Mouse (Mus musculus) left cerebral cortex, adult 2 months (tissue): ENCODE results near the gene Rps6kl1. TPM values are rescaled to one million over a fixed set of nuclear protein-coding genes. Genes with fewer than 3 reads are reported as not detected.
A peak's percentile ranks its signal among the peaks of the same experiment; 100 is the strongest.

Experiments
- DNase-seq, 2 experiments: peaks; one replicate each; pipeline ENCODE4 v3.0.0; 2021 to 2022; ENCODE audit warnings: low spot score in 2 of 2, mixed read lengths in 1 of 2; ENCODE audit errors: extremely low spot score in 1 of 2
- H3K27ac ChIP-seq: fragments of 200-600 bp; 2 replicates; pipeline ENCODE4 v1.8.1; 2022
- H3K4me3 ChIP-seq: fragments of 200-600 bp; 2 replicates; pipeline ENCODE4 v1.8.1; 2022
- CTCF ChIP-seq: fragments of 200-600 bp; IDR thresholded peaks from 2 replicates; pipeline ENCODE4 v1.8.1; 2022; ENCODE audit warnings: antibody characterized with exemption, mild to moderate bottlenecking, moderate library complexity
- intact Hi-C: fragments of 180-260 bp; cut with DNase I; formaldehyde crosslinking; loops from one replicate; pipeline ENCODE4 v1.15.1; 2025
- total RNA-seq, 2 experiments: library from RNA; stranded (reverse); gene quantifications; 2 replicates each; pipeline ENCODE4 v1.2.3; 2021

The Rps6kl1 gene
- total RNA-seq, 2 experiments from 2014 or later, result 33.9 to 38.6 TPM

DNA sequence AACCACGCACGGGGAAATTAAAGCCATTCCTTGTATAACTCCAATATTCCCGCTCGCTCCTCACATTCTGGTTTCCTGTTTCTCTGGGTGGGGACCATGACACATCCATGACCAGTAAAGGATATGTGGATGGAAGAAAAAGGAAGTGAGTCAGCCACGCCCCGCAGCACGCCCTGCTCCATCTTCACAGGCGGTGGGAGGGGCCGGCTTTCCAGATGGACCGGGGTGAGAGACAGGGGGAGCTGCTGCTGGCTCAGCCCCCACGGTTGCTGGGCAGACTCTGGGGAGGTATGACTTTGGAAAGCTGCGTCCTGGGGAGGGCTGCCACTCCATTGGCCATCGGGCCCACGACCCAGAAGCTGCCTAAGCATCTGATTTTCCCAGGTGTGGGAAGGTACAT lies 57.1 kb downstream of the Rps6kl1 start:
- no peak overlapping the region for H3K4me3 ChIP-seq
- no peak for TF ChIP-seq CTCF
- intact Hi-C loops, result no loop called here
- DNase-seq, result peak; percentile 43 to 73
- no peak overlapping the region for H3K27ac ChIP-seq

DNA sequence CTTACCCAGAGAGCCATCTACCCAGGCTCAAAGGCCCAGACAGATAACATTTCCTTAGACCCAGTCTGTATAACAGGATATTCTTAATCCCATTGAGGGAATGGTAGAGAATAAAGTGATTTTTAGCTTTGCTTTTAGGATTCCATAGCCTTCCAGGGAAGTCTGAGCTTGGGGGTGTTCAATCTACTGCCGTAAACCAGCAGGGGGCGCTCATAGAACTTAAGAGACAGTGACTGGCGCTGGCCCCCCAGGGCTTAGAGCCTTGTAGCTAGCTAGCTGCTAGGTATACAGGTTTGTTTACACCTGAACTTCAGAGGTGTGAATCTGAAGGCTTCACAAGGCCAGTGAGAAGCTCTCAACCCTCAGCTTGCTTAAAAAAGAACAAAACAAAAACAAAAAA lies 58.9 kb downstream of the Rps6kl1 start:
- H3K27ac ChIP-seq, result no peak overlapping the region
- H3K4me3 ChIP-seq, result no peak overlapping the region
- peak; percentile 83 for TF ChIP-seq CTCF
- intact Hi-C loops, result loop anchor here (1.0 kb wide), 1 partner anchor 213 kb away; no protein-coding TSS in a partner anchor
- DNase-seq, result peak; percentile 65 to 70

DNA sequence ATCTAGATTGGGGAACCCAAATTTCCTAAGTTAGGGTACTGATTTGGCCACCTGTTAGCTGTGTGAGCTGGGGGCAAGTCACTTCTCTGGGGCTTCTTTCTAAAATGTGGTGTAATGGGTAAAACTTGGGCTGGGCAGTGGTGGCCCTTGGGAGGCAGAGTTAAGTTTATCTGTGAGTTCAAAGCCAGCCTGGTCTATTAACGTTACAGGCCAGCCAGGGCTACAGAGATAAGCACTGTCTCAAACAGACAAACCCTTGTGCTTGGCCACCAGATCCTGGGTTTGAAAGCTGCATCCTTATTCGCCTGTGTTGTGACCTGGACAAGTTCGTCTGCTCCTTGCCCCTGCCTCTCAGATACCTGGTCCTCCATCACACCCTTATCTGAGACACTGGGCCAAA lies 59.9 kb downstream of the Rps6kl1 start:
- no peak for DNase-seq
- Histone ChIP-seq H3K27ac (no peak overlapping the region), H3K4me3 (no peak overlapping the region)
- intact Hi-C loops, result no loop called here
- TF ChIP-seq CTCF, result no peak

DNA sequence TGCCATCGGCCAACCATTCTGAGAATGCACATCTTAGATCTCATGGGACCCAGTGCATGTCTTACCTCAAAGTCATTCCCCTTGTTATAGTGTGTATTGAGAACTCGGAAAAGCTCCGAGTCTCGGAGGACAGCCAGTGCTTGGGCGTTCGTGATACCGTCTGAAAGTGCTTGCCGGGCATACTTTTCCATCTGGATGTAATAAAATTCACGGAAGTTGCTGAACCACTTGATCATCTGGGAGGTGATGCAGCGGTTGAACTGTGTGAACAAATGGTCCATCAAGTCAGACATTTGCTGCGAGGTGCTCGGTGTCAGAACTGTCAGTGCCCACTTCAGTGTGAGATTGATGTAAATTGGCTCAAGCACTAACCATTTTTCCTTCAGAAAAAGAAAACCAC lies 63.2 kb downstream of the Rps6kl1 start:
- intact Hi-C loops, result no loop called here
- no peak overlapping the region for H3K27ac ChIP-seq
- DNase-seq, result no peak
- TF ChIP-seq CTCF, result no peak
- H3K4me3 ChIP-seq, result no peak overlapping the region

Other genes with a start within 250 kb of the Rps6kl1 start
- gene Fcf1, start 180.4 kb downstream of the Rps6kl1 start, total RNA-seq, result 10 to 100 TPM; 28.9 to 31.5 TPM
- 10 to 100 TPM; 95.6 to 97.8 TPM for gene Arel1, start 180.4 kb downstream of the Rps6kl1 start, total RNA-seq
- gene Ylpm1, start 154.9 kb downstream of the Rps6kl1 start, total RNA-seq, result 100 to 1,000 TPM; 124 to 126 TPM
- 1 to 10 TPM; 1.9 to 2.1 TPM for gene Prox2, start 40.5 kb downstream of the Rps6kl1 start, total RNA-seq
- 100 to 1,000 TPM; 146 to 156 TPM for gene Dlst, start 40.4 kb downstream of the Rps6kl1 start, total RNA-seq
- gene Pgf, start 26.5 kb upstream of the Rps6kl1 start, total RNA-seq, result 1 to 10 TPM; 2.6 TPM
- 10 to 100 TPM; 58.5 to 74.0 TPM for gene Eif2b2, start 68.2 kb upstream of the Rps6kl1 start, total RNA-seq
- gene Mlh3, start 119.3 kb upstream of the Rps6kl1 start, total RNA-seq, result 10 to 100 TPM; 16.6 to 17.4 TPM
- gene Acyp1, start 137.2 kb upstream of the Rps6kl1 start, total RNA-seq, result 10 to 100 TPM; 32.9 to 37.4 TPM
- gene Zc2hc1c, start 137.3 kb upstream of the Rps6kl1 start, total RNA-seq, result 1 to 10 TPM; 2.0 to 2.8 TPM
- 10 to 100 TPM; 32.9 to 34.8 TPM for gene Nek9, start 188.1 kb upstream of the Rps6kl1 start, total RNA-seq
- 100 to 1,000 TPM; 164 to 165 TPM for gene Tmed10, start 223.6 kb upstream of the Rps6kl1 start, total RNA-seq